Mouse (Mus musculus): ENCODE results near the gene Ebf1. TPM values are rescaled to one million over a fixed set of nuclear protein-coding genes. Genes with fewer than 3 reads are reported as not detected.

The Ebf1 gene
- polyA plus RNA-seq, 1 experiment from 2014 or later, result 30.7 TPM

GRCm38 (mm10) chr11:44608646-44609045, 8.5 kb upstream of the Ebf1 start:
- peaks cover 23% of the 10 kb centered on the region for H3K4me1 ChIP-seq

GRCm38 (mm10) chr11:44610971-44611781, 5.9 kb upstream of the Ebf1 start:
- no peak overlapping the region for H3K27ac ChIP-seq

More at GRCm38 (mm10) chr11:44608646-44609045, 8.5 kb upstream of the Ebf1 start:
- Histone ChIP-seq H3K4me2 (no peak overlapping the region), H3K36me3 (ENCODE audit: poor library complexity, severe bottlenecking) (no peaks in the 10 kb centered on the region), H3K27me3 (peaks cover 45% of the 10 kb centered on the region), H3K9me3 (replicated peaks) (no peaks in the 10 kb centered on the region), H3K9ac (no peak overlapping the region), H3K27ac (no peak overlapping the region), H3K4me3 (no peak overlapping the region)
- WGBS, result 85% methylated on average over 11 of the region's 11 CpGs
- ATAC-seq, result no peak

GRCm38 (mm10) chr11:44612156-44612555, 5.0 kb upstream of the Ebf1 start:
- no peak for ATAC-seq
- H3K4me3 ChIP-seq, result 0 out of 2 replicates have a peak overlapping the region, but pooled peaks have one; percentile 30
- peak overlapping the region; percentile 54; the same call in 1 of the 2 replicates for H3K4me2 ChIP-seq
- peaks cover 33% of the 10 kb centered on the region for H3K4me1 ChIP-seq
- H3K27me3 ChIP-seq, result peaks cover 78% of the 10 kb centered on the region
- WGBS, result 2% methylated on average over 10 of the region's 10 CpGs
- no peaks in the 10 kb centered on the region for H3K36me3 ChIP-seq (ENCODE audit: poor library complexity, severe bottlenecking)
- H3K9ac ChIP-seq, result no peak overlapping the region
- no peak overlapping the region for H3K27ac ChIP-seq
- no peaks in the 10 kb centered on the region for H3K9me3 ChIP-seq (replicated peaks)

More at GRCm38 (mm10) chr11:44610971-44611781, 5.9 kb upstream of the Ebf1 start:
- no peaks in the 10 kb centered on the region for H3K36me3 ChIP-seq (ENCODE audit: poor library complexity, severe bottlenecking)
- WGBS, result under 1% methylated on average over 45 of the region's 45 CpGs
- peaks cover 24% of the 10 kb centered on the region for H3K4me1 ChIP-seq
- H3K9ac ChIP-seq, result peak overlapping the region; percentile 61
- ATAC-seq, result peak; percentile 85
- peaks cover 68% of the 10 kb centered on the region for H3K27me3 ChIP-seq
- H3K9me3 ChIP-seq (replicated peaks), result no peaks in the 10 kb centered on the region
- peak overlapping the region; percentile 41 for H3K4me3 ChIP-seq
- H3K4me2 ChIP-seq, result peak overlapping the region; percentile 82

DNA sequence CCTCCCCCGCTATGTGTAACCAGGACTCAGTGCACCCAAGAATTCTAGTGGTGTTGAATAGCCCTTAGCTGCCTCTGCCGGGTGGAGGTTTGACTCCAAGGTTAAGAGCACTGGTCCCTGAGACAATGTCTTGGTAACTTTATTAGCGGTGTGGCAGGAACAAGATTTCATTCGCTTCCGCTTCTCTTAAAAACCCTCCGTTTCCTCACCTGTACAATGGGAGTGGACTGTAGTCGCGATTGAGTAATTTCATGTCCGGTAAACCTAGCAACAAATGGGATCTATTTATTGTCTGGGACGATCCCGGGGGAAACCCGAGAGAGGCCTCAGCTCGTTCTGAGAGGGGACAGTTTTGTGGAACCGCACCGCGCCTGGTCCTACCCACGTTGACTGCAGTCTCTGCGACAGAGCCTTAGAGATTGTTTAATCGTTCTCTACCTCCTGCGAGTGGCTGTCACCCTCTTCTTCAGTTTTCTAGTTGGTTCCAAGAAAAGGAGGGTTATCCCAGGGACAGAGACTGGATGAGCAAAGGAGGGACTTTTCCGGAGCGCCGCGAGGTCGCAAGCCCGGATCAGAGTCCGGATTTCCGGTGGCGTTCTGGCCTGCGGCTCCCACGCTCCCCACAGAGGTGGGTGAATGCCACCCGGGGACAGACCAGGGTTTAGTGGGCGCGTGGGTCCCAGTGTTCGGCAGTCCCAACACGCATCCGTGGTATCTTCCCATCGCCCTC, 4.3 kb upstream of the Ebf1 start:
- ATAC-seq, result no peak
- peak overlapping the region; percentile 30 for H3K4me3 ChIP-seq
- WGBS, result 1% methylated on average over 38 of the region's 38 CpGs
- peak overlapping the region; percentile 54 for H3K4me2 ChIP-seq
- peaks cover 80% of the 10 kb centered on the region for H3K27me3 ChIP-seq
- no peak overlapping the region for H3K27ac ChIP-seq
- H3K36me3 ChIP-seq (ENCODE audit: poor library complexity, severe bottlenecking), result no peaks in the 10 kb centered on the region
- 0 out of 2 replicates have a peak overlapping the region, but pooled peaks have one; percentile 26 for H3K9ac ChIP-seq
- peaks cover 33% of the 10 kb centered on the region for H3K4me1 ChIP-seq
- H3K9me3 ChIP-seq (replicated peaks), result no peaks in the 10 kb centered on the region

DNA sequence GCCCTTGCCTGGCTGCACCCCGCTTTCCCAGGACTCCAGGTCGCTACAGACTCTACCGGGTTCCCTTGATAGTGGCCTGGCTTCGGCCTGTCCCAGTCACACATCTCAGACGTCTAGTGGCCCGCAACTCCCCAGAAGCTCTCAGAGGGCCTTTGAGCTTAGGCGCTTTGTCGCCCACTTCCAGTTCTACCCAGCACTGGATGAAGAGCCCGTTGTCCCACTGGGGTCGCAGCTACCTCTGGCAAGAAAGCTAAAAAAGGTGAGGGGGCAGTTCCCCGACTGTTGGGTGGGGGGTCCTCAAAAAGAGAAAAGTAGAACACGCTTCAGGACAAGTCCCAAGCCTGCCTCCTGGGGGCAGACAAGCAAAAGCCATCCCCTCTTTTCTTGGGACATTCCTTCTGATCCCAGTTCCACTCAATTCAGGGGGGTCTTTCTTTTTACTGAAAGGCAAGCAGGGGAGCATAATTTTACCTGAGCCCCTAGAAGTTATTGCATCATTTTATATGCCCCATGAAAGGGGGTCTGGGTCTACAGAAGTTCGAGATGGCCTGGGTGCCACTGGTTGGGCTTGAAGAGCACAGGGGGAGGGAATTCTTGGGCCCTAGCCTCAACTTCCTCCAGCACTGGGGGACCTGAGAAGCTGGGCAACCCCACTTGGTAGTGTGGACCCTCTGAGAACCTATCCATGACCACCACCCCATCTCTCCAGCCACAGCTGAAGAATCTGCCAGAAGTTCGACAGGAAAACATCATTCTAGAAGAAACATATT, 3.5 kb upstream of the Ebf1 start:
- no peak for ATAC-seq
- 0 out of 2 replicates have a peak overlapping the region, but pooled peaks have one; percentile 26 for H3K9ac ChIP-seq
- peak overlapping the region; percentile 30 for H3K4me3 ChIP-seq
- no peak overlapping the region for H3K27ac ChIP-seq
- WGBS, result 6% methylated on average over 14 of the region's 14 CpGs
- peaks cover 36% of the 10 kb centered on the region for H3K4me1 ChIP-seq
- H3K4me2 ChIP-seq, result peak overlapping the region; percentile 54
- peaks cover 73% of the 10 kb centered on the region for H3K27me3 ChIP-seq
- no peaks in the 10 kb centered on the region for H3K36me3 ChIP-seq (ENCODE audit: poor library complexity, severe bottlenecking)
- no peaks in the 10 kb centered on the region for H3K9me3 ChIP-seq (replicated peaks)

DNA sequence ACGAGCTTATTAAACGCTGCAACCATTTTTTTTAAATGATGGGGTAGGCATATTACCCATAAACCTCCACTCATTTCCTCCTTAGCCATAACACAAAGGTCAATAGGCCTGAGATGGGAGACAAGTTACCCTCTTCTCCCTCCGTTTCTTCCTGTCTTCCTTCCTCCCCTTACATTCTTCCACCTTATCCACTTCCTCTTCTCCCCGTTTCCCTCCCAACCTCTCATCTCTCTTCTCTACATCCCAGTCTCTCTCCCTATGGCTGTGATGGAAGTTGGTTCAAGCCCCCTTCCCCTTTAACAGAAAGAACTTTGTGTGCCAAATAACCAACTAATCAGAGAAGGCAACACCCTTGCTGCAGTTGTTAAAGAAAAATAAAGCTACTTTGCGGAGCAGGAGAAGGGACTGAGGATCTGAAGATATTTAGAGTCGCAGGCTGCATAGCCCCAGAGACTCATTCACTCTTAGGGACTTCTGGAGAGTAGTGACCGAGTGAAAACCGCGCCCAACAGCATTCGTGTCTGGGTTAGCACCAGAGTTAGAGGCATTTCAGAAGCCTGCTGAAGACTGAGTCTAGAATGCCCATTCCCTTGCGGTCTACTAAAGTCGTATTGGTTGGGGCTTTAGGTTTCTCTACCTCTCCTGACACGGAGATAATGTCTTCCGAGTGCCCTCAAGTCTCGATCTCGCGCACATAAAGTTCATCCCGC, 884 bp upstream of the Ebf1 start:
- Histone ChIP-seq H3K27ac (no peak overlapping the region), H3K27me3 (peaks cover 84% of the 10 kb centered on the region), H3K4me2 (peak overlapping the region; percentile 79), H3K4me3 (peak overlapping the region; percentile 51), H3K9ac (peak overlapping the region; percentile 51), H3K4me1 (peaks cover 40% of the 10 kb centered on the region), H3K9me3 (replicated peaks) (no peaks in the 10 kb centered on the region), H3K36me3 (ENCODE audit: poor library complexity, severe bottlenecking) (no peaks in the 10 kb centered on the region)
- WGBS, result 10% methylated on average over 18 of the region's 18 CpGs
- no peak for ATAC-seq

DNA sequence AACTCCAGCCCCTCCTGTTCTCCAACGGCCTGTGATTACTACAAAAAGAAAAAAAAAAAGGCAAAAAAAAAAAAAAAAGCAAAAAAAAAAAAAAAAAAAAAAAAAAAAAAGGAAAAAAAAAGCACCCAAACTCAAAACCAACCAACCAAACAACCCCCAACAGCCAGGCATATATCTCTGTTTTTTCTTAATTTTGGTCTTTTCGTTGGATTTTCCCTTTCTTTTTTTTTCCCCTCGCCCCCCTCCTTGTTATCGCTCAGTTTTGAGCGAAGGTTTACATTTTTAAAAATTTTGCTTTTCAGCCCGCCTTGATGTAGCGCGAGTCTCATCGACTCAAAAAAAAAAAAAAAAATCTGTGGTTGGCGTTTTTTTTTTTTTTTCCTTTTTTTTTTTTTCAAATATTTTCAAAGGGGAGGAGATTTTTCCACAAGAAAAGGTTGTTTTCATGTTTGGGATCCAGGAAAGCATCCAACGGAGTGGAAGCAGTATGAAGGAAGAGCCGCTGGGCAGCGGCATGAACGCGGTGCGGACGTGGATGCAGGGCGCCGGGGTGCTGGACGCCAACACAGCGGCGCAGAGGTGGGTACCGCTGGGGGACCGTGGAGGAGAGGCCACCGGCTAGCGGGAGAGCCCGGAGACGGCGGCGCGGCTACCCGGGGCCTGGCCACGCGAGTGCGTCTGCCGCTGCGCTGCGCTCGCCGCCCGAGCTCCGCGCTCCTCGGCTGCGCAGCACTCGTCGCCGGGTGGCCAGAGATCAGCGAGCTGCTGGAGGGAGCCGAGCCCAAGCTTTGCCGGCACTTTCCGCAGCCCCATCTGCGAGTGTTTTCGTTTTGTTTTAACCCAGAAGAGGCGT, 843 bp downstream of the Ebf1 start:
- peaks cover 38% of the 10 kb centered on the region for H3K4me1 ChIP-seq
- peaks cover 83% of the 10 kb centered on the region for H3K27me3 ChIP-seq
- peak overlapping the region; percentile 79 for H3K4me2 ChIP-seq
- peak overlapping the region; percentile 51 for H3K4me3 ChIP-seq
- 1% methylated on average over 54 of the region's 55 CpGs for WGBS
- H3K36me3 ChIP-seq (ENCODE audit: poor library complexity, severe bottlenecking), result no peaks in the 10 kb centered on the region
- no peaks in the 10 kb centered on the region for H3K9me3 ChIP-seq (replicated peaks)
- H3K9ac ChIP-seq, result peak overlapping the region; percentile 74
- peak overlapping the region; percentile 66 for H3K27ac ChIP-seq
- peak; percentile 37 for ATAC-seq

DNA sequence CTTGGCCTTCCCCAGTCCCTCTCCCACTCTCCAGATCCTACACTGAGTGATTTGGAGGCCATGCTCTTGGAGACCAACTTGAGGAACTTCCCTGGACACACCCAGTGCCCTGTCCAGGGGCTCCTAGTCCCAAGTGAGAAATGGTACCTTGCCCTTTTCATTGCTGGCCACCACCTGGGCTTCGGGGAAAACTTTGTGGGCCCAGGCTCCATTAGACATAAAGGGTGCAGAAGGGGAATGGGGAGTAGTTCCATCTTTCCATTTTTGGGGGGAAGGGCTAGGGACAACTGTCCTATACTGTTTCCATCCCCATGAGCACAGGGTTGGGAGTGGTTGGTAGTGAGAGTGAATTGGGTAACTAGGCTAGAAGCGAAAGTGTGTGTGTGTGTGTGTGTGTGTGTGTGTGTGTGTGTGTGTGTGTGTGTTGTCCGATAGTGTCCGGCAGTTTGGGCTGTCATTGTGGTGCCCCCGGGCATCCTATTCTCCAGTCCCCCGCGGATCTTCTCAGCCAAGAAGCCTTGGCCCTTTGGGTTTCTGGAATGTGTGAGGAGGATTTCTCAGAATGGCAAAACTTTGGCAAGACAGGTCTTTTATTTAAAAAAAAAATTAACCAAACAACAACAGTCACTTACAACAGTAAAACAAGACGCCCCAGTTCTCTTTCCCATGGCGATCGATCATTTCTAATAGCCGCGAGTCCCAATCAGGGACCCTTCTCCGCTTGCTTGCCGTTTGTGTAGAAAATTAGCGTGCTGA, 2.2 kb downstream of the Ebf1 start:
- Histone ChIP-seq H3K9me3 (replicated peaks) (no peaks in the 10 kb centered on the region), H3K4me2 (peak overlapping the region; percentile 79), H3K36me3 (ENCODE audit: poor library complexity, severe bottlenecking) (no peaks in the 10 kb centered on the region), H3K4me1 (peaks cover 31% of the 10 kb centered on the region), H3K4me3 (peak overlapping the region; percentile 51), H3K9ac (peak overlapping the region; percentile 52), H3K27ac (peak overlapping the region; percentile 40; the same call in 1 of the 2 replicates), H3K27me3 (peaks cover 75% of the 10 kb centered on the region)
- 2% methylated on average over 15 of the region's 15 CpGs for WGBS
- no peak for ATAC-seq

GRCm38 (mm10) chr11:44619887-44620693, 3.0 kb downstream of the Ebf1 start:
- H3K27me3 ChIP-seq, result peaks cover 75% of the 10 kb centered on the region
- no peak overlapping the region for H3K27ac ChIP-seq
- ATAC-seq, result no peak
- peak overlapping the region; percentile 52 for H3K9ac ChIP-seq
- WGBS, result 1% methylated on average over 41 of the region's 41 CpGs
- H3K4me3 ChIP-seq, result peak overlapping the region; percentile 51
- peak overlapping the region; percentile 79 for H3K4me2 ChIP-seq
- no peaks in the 10 kb centered on the region for H3K9me3 ChIP-seq (replicated peaks)
- H3K4me1 ChIP-seq, result peaks cover 31% of the 10 kb centered on the region
- H3K36me3 ChIP-seq (ENCODE audit: poor library complexity, severe bottlenecking), result no peaks in the 10 kb centered on the region
